Mouse (Mus musculus): Measurements from ENCODE around the gene Pde10a. TPM values are rescaled to one million over a fixed set of nuclear protein-coding genes. Genes with fewer than 3 reads are reported as not detected.

The Pde10a gene
- polyA plus RNA-seq, 1 experiment from 2014 or later: 6.2 TPM

DNA sequence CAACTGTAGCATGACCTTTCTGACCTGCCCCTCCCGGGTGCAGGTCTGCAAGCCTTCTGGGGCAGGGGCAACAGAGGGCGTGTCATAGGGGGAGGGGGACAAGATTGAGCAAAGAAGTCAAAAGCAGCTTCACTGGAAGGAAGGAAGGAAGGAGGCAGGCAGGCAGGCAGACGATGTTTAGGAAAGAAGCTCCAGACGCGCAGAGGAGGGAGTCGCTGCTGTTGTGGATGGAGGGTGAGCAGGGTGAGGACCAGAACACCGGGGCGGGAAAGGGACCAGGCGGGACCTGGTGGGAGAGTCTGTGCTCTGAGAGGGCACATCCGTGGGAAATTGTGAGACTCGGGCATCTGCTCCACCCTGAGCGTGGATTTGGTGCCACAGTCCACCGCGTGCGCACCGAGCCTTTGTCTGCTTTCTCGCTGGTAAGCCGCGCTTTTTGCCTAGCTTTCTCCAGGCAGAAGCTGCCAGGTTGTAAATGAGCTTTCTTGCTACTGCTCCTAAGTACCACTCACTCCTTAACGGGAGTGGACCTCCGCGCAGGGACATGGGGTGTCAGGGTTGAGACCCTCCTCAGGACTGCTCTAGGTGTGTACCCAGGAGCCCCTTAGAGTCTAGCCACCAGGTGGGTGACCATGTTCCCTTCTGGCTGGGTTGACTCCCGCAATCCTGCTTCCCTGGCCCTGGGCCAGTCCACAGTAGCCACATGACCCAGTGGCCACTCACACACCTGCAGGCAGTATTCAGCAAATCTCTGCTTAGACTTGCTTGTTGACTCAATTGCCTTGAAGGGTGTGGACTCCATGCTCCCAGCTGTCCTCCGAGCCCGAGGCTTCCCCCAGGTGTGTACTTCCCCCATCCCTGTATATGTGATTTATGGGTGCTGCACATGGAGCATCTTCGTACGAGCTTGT, 278.0 kb downstream of the Pde10a start:
- H3K36me3 ChIP-seq: no peaks in the 10 kb centered on the region
- WGBS: 9% methylated on average over 27 of the region's 27 CpGs
- H3K4me3 ChIP-seq: peak overlapping the region; percentile 69
- H3K9ac ChIP-seq: peak overlapping the region; percentile 75
- H3K4me1 ChIP-seq: peaks cover 23% of the 10 kb centered on the region
- H3K27ac ChIP-seq: no peak overlapping the region
- peaks cover 71% of the 10 kb centered on the region for H3K27me3 ChIP-seq
- ATAC-seq (ENCODE audit: insufficient number of reproducible peaks, insufficient read depth, low FRiP score, low TSS enrichment, low read depth): no peak
- no peaks in the 10 kb centered on the region for H3K9me3 ChIP-seq
- H3K4me2 ChIP-seq: peak overlapping the region; percentile 97

DNA sequence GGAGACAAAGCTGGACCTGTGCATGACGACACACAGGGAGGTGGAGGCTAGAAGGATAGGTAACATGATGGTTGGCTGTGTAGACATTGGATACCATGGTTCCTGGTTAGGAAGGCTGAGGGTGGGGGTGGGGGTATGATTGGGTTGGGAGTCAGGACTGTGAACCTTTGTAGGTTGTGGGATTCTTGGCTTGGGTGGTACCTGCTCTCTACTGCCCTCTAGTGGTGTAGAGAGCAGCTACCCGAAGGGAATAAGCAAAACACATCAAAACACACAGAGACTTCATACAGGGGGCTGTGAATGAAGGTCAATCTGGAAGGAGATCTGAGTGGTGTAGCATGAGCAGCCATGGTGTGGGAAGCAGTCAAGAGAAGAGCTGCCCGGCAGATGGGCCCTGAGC, 282.2 kb downstream of the Pde10a start:
- no peak overlapping the region for H3K27ac ChIP-seq
- no peak for ATAC-seq (ENCODE audit: insufficient number of reproducible peaks, insufficient read depth, low FRiP score, low TSS enrichment, low read depth)
- H3K4me1 ChIP-seq: peaks cover 13% of the 10 kb centered on the region
- H3K9ac ChIP-seq: no peak overlapping the region
- no peak overlapping the region for H3K4me3 ChIP-seq
- no peaks in the 10 kb centered on the region for H3K36me3 ChIP-seq
- peaks cover 36% of the 10 kb centered on the region for H3K27me3 ChIP-seq
- no peak overlapping the region for H3K4me2 ChIP-seq
- H3K9me3 ChIP-seq: no peaks in the 10 kb centered on the region
- 39% methylated on average over 3 of the region's 3 CpGs for WGBS

DNA sequence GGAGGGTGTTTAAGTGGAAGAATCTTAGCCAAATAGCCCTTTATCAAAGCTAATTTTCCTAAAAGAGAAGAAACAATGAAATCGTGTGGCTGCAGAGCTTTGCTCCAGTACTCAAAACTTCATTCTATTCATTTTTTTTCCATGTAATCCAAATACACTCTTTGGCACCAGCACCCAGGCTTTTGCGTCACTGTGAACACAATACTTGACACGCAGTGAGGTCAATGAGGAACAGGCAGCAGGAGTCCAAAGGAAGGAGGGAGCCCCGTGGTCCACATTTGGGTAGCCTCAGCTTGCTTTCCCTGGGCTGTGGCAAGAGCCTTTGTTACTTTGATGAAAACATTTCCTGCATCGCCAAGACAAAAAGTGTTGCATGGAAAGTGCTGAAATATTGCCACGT, 284.6 kb downstream of the Pde10a start:
- H3K9ac ChIP-seq: no peak overlapping the region
- whole genome bisulfite sequencing: 67% methylated on average over 6 of the region's 6 CpGs
- no peak overlapping the region for H3K27ac ChIP-seq
- H3K27me3 ChIP-seq: peaks cover 12% of the 10 kb centered on the region
- H3K4me2 ChIP-seq: no peak overlapping the region
- ATAC-seq (ENCODE audit: insufficient number of reproducible peaks, insufficient read depth, low FRiP score, low TSS enrichment, low read depth): no peak
- peaks cover 3% of the 10 kb centered on the region for H3K4me1 ChIP-seq
- H3K4me3 ChIP-seq: no peak overlapping the region
- no peaks in the 10 kb centered on the region for H3K9me3 ChIP-seq
- H3K36me3 ChIP-seq: no peaks in the 10 kb centered on the region

DNA sequence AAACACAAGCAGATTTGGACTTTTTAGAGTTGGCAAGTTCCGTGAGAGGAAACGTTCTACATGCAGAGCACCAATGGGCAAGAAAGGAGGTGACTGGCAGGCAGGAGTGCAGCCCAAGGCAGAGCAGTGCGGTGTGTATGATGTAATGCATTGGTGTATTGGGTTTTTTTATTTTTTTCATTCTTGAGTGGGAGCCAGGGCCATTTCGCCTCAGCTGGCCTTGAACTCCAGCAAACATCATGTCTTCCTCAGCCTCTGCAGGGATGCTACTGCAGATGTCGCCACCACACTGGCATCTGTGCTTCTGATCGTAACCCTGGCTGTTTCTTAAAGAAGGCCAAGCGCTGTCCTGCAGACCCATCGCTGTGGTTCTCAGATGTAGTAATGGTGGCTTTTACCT, 285.0 kb downstream of the Pde10a start:
- 90% methylated on average over 8 of the region's 8 CpGs for WGBS
- ATAC-seq (ENCODE audit: insufficient number of reproducible peaks, insufficient read depth, low FRiP score, low TSS enrichment, low read depth): no peak
- Histone ChIP-seq H3K27ac (no peak overlapping the region), H3K4me1 (peaks cover 3% of the 10 kb centered on the region), H3K27me3 (peaks cover 8% of the 10 kb centered on the region), H3K9me3 (no peaks in the 10 kb centered on the region), H3K9ac (no peak overlapping the region), H3K4me2 (no peak overlapping the region), H3K4me3 (no peak overlapping the region), H3K36me3 (no peaks in the 10 kb centered on the region)

DNA sequence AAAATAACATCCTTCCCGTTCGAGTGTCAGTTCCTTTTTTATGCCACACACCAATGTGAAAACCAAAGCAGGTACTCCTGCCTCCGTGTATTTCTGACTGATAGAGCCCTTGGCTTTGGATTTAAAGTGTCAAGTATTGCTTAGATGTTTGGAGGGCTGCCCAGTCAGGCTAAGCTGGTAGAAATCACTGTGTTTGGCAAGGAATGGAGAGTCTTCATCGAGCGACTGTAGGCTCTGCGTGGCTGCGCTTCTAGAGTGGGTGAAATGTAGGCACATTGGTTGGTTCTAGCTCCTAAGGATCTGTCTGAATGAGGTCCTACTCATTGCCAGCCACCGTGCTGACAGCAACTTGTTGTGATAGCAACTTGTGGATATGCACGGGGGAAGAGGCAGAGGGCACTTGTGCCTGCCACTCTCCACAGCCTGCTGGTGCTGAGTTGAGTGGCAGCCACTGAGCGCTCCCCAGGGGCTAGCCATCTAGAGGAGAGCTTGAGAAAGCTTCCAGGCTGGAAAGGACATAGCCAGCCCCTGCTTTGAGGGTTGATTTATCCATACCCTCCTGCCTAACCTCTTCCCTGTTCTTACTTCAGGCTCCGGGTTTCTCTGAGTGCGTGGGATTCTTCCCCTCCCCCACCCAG, 287.2 kb downstream of the Pde10a start:
- no peaks in the 10 kb centered on the region for H3K9me3 ChIP-seq
- 48% methylated on average over 12 of the region's 12 CpGs for WGBS
- H3K27ac ChIP-seq: no peak overlapping the region
- H3K9ac ChIP-seq: no peak overlapping the region
- ATAC-seq (ENCODE audit: insufficient number of reproducible peaks, insufficient read depth, low FRiP score, low TSS enrichment, low read depth): no peak
- no peaks in the 10 kb centered on the region for H3K36me3 ChIP-seq
- no peak overlapping the region for H3K4me3 ChIP-seq
- H3K4me2 ChIP-seq: no peak overlapping the region
- H3K4me1 ChIP-seq: peaks cover 3% of the 10 kb centered on the region
- no peaks in the 10 kb centered on the region for H3K27me3 ChIP-seq

DNA sequence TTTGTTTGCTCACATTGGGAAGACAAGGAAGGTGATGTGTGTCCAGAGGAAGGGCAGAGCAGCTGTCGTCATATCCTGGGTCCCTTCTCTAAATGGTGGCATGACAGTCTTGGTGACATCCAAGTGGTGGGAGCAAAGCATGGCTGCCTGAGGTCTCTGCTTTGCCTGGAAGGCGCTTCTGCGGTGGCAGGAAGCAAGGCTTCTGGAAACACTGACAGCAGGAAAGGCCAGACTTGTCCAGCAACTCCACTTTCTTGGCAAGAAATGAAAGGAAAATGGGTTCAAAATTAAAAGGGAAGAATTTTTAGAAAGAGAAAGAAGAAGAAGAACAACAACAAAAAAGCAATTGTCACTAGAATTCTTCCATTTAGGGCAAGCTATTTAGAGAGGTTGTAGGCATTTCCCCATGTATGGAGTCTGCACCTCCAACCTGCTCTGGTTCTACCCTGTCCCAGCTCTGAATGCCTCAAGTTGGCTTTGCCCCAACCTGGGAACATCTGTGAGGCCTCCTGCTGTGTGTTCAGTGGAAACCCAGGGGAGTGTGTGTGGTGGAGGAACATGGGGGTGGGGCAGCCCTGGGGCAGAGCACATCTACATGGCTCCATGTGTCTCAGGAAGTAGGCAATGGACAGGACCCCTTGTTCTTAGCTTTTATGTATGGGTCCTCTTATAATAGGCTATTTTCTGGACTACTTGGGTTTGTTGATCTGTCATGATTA, 288.8 kb downstream of the Pde10a start:
- no peak overlapping the region for H3K4me2 ChIP-seq
- H3K9me3 ChIP-seq: no peaks in the 10 kb centered on the region
- ATAC-seq (ENCODE audit: insufficient number of reproducible peaks, insufficient read depth, low FRiP score, low TSS enrichment, low read depth): 0 out of 2 replicates have a peak, but pooled peaks have one; percentile 37
- no peaks in the 10 kb centered on the region for H3K36me3 ChIP-seq
- no peak overlapping the region for H3K4me3 ChIP-seq
- H3K9ac ChIP-seq: no peak overlapping the region
- 72% methylated on average over 3 of the region's 3 CpGs for WGBS
- no peak overlapping the region for H3K27ac ChIP-seq
- peaks cover 3% of the 10 kb centered on the region for H3K4me1 ChIP-seq
- H3K27me3 ChIP-seq: no peaks in the 10 kb centered on the region

DNA sequence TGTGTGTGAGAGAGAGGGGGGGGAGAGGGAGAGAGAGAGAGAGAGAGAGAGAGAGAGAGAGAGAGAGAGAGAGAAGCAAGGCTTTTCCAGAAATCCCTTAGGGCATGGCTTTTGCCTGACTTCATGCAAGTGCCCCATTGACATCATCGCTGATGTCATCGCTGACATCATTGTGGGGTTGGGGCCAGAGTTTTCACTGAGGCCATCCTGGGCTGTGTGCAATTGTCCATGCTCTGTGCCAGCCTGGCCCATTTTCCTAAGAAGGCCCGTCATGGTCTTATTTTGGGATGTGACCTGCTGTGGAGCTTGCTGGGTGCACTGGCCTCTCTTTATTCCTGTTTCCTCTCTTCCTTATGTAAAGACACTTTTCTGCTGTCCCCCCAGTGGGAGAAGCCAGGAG, 290.2 kb downstream of the Pde10a start:
- H3K27me3 ChIP-seq: no peaks in the 10 kb centered on the region
- no peaks in the 10 kb centered on the region for H3K36me3 ChIP-seq
- H3K4me1 ChIP-seq: peaks cover 3% of the 10 kb centered on the region
- H3K4me2 ChIP-seq: no peak overlapping the region
- WGBS: 88% methylated on average over 3 of the region's 3 CpGs
- no peak overlapping the region for H3K4me3 ChIP-seq
- H3K9ac ChIP-seq: no peak overlapping the region
- no peak overlapping the region for H3K27ac ChIP-seq
- no peak for ATAC-seq (ENCODE audit: insufficient number of reproducible peaks, insufficient read depth, low FRiP score, low TSS enrichment, low read depth)
- no peaks in the 10 kb centered on the region for H3K9me3 ChIP-seq

DNA sequence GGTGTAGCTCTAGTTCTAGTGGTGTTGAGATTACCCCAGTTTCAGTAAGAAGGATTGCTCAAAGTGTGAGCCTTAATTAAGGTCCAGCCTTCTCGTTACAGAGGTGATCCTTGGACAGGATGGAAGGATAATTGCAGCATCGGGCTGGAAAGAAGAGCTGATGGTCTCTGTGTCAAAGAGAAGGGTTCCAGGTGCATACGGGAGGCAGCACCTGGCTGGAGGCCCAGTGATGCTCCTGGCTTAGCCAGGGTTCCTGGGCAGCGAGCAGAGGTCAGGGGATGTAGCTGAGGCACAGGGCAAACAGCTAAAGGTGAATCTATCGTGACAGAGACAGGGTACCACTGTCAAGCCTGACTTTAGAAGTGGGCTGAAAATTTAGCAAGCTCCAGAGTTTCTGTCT, 290.7 kb downstream of the Pde10a start:
- H3K36me3 ChIP-seq: no peaks in the 10 kb centered on the region
- H3K27me3 ChIP-seq: no peaks in the 10 kb centered on the region
- H3K27ac ChIP-seq: no peak overlapping the region
- H3K4me2 ChIP-seq: no peak overlapping the region
- ATAC-seq (ENCODE audit: insufficient number of reproducible peaks, insufficient read depth, low FRiP score, low TSS enrichment, low read depth): no peak
- H3K4me1 ChIP-seq: peaks cover 3% of the 10 kb centered on the region
- no peak overlapping the region for H3K4me3 ChIP-seq
- H3K9ac ChIP-seq: no peak overlapping the region
- WGBS: 73% methylated on average over 5 of the region's 5 CpGs
- no peaks in the 10 kb centered on the region for H3K9me3 ChIP-seq

DNA sequence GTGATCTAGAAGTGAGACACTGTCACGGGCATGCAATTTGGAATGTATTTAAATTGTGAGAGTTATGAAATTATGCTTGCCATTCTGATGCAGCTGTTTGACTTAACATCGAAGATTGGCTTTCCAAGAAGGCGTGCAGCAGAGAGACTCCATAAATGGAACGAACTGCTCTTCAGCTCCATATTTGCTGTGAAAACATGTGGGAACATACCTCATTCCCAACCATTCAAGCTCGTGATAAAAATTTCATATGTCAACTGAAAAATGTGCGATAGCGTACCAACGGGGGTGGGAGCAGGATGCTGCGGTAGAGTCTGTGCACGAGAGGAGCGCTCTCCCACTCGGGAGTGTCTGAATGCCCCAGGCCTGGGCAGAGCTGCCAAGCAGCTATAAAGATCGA, 293.5 kb downstream of the Pde10a start:
- no peak for ATAC-seq (ENCODE audit: insufficient number of reproducible peaks, insufficient read depth, low FRiP score, low TSS enrichment, low read depth)
- H3K4me1 ChIP-seq: peaks cover 3% of the 10 kb centered on the region
- no peak overlapping the region for H3K4me2 ChIP-seq
- H3K9ac ChIP-seq: no peak overlapping the region
- H3K4me3 ChIP-seq: no peak overlapping the region
- H3K36me3 ChIP-seq: no peaks in the 10 kb centered on the region
- no peak overlapping the region for H3K27ac ChIP-seq
- H3K9me3 ChIP-seq: no peaks in the 10 kb centered on the region
- WGBS: 84% methylated on average over 13 of the region's 13 CpGs
- no peaks in the 10 kb centered on the region for H3K27me3 ChIP-seq

DNA sequence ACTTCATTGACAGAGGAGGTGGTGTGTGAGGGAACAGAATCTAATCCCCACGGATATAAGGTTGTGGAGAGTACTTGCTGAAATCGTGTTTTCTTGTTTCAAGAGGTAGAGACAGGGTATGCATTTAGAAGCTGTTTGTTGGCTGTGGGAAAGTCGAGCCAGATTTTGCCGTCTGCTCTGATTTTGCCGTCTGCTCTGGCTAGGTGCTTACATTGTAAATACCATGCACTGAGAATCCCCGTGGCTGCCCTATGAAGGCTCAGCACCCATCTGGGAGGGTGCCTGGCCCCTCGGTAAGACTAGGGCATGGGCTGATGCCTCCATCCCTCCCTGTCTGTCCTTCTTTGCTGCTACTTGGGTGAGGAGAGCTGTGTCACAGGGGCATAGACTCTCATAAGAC, 298.4 kb downstream of the Pde10a start:
- WGBS: 72% methylated on average over 7 of the region's 7 CpGs
- no peak for ATAC-seq (ENCODE audit: insufficient number of reproducible peaks, insufficient read depth, low FRiP score, low TSS enrichment, low read depth)
- H3K36me3 ChIP-seq: no peaks in the 10 kb centered on the region
- H3K27me3 ChIP-seq: no peaks in the 10 kb centered on the region
- no peaks in the 10 kb centered on the region for H3K4me1 ChIP-seq
- no peak overlapping the region for H3K27ac ChIP-seq
- H3K4me3 ChIP-seq: no peak overlapping the region
- no peak overlapping the region for H3K4me2 ChIP-seq
- H3K9ac ChIP-seq: no peak overlapping the region
- no peaks in the 10 kb centered on the region for H3K9me3 ChIP-seq

DNA sequence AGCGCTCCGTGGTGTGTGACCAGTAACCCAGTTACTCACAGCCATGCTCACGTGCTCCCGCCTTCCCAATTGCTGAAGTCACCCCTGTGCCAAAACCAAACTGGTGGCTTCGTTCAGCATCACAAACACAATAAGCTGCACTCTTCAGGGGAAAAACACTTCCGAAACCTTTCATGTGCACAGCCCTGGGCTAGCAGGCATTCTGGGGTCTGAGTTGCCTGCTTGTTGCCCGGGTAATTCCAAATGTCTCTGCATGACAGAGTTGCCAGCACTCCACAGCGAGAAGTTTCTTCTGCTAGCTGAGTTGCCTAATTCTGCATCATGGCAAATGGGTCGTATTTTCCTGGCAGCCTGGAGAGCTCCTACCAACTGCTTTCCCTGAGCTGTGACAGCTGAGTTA, 302.0 kb downstream of the Pde10a start:
- ATAC-seq (ENCODE audit: insufficient number of reproducible peaks, insufficient read depth, low FRiP score, low TSS enrichment, low read depth): no peak
- Histone ChIP-seq H3K36me3 (no peaks in the 10 kb centered on the region), H3K4me3 (no peak overlapping the region), H3K4me2 (no peak overlapping the region), H3K27ac (no peak overlapping the region), H3K9me3 (no peaks in the 10 kb centered on the region), H3K27me3 (no peaks in the 10 kb centered on the region), H3K9ac (no peak overlapping the region), H3K4me1 (no peaks in the 10 kb centered on the region)
- 81% methylated on average over 9 of the region's 9 CpGs for WGBS

Measured in embryonic facial prominence, embryonic 13.5 days (tissue).